Mouse (Mus musculus): ENCODE measurements around the gene Tars2.

GRCm38 (mm10) chr3:95716075-95716474, 43.9 kb downstream of the Tars2 start:
- TF ChIP-seq CTCF (IDR thresholded peaks at IDR 0.05 in 2 of 3, conservative IDR thresholded peaks at IDR 0.05 in 1 of 3; ENCODE audit: control insufficient read depth in 1 of 3, insufficient read depth in 1 of 3, low read depth in 2 of 3, low read length in 3 of 3, poor library complexity in 1 of 3, severe bottlenecking in 1 of 3), result no peak
- TF ChIP-seq ETS1 (IDR thresholded peaks at IDR 0.05; ENCODE audit: low read depth, low read length), result no peak
- TF ChIP-seq USF1 (IDR thresholded peaks at IDR 0.05; ENCODE audit: low read depth, low read length), result no peak
